Mouse (Mus musculus): ENCODE results near the gene Gm17571.

The Gm17571 gene

DNA sequence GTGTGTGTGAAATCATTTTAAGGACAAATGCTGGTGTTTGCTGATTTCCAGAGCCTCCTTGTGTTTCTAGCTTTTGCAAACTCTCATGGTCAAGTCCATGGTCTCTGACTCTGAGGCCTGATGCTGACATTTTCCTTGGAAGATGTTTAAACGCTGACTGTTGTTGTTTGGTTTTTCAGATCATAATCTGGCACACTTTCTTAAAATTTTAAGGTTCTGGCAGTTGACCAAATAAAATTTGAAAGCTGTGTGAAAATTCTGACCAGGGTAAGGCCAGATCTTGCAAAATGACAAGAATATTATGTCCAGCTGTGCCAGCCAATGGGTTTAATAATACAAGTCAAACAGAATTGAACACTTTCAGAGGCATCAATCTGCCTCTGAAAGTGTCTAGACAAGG lies 8.7 kb upstream of the Gm17571 start:
- no peak for DNase-seq (ENCODE audit: low spot score)

DNA sequence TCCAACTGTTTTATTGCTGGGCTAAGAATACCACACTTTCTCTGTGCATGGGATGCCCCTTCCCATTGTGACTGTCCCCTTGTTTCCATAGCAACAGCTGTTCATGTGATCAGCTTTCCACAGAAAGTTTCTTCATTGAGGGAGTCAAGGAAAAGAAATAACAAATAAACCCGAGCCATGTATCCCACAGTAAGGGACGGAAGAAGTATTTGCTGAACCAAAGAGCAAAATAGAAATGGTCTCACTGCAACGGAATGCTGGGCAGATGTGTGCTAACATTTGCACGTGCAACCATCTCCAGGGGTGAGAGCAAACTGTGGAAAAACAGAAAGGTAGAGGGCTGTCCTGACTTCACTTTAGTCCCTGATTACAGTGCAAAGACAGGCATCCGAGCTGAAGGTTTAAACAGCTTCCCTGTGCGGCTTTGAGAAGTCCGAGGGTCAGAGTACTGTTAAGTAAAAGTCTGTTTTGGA lies 8.1 kb upstream of the Gm17571 start:
- DNase-seq (ENCODE audit: low spot score), result no peak

DNA sequence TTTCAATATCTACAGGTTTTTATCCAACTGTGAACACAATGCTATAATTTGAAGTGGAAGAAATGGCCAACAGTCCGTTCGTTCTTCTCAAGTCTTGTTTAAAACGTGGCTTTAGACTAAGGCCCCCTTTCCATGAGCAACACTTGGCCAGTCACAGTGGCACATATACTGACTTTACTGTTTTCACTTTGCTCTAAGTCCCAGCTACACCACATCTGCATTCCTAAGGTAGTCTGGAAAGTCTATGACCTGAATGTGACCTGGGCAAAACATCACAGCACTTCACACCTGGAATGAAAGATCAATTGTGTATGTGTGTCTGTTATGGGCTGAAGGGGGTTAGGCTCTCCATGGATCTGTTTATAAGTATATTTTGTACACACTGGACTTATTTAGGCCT lies 2.2 kb upstream of the Gm17571 start:
- no peak for DNase-seq (ENCODE audit: low spot score)

GRCm38 (mm10) chr9:13446236-13446635 lies 317 bp downstream of the Gm17571 start:
- no peak for DNase-seq (ENCODE audit: low spot score)

DNA sequence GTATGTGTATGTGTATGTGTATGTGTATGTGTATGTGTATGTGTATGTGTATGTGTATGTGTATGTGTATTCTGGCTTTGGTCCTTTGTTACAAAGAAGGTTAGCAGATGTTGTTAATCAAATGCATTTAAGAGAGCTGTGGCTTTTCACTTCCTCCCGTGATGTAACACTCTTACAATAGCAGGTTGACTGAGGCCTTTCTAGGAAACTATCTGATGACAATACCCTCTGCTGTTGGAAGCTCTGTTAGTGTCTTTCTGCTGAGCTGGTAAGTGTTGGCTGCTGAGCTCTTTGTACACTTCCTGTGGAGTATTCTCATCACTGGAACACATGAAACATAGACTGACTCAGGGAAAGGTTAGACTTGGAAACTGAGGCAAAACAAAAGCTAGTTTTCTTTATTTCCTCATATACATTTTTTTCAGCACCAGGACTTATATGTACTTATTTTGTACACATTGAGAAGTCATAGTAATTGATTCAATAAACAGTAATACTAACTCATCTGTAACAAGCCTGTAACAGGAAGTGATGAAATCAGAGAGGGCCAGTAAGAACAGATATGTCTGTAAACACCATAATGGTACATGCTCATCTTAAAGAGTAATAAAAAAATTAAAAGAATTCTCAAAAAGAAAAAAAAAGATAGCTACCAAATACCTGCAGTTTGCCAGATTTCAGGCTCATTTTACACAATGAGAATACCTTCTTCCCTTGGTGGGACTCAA lies 2.9 kb downstream of the Gm17571 start:
- DNase-seq (ENCODE audit: low spot score), result no peak

GRCm38 (mm10) chr9:13442012-13442735 lies 4.4 kb downstream of the Gm17571 start:
- DNase-seq (ENCODE audit: low spot score), result no peak

DNA sequence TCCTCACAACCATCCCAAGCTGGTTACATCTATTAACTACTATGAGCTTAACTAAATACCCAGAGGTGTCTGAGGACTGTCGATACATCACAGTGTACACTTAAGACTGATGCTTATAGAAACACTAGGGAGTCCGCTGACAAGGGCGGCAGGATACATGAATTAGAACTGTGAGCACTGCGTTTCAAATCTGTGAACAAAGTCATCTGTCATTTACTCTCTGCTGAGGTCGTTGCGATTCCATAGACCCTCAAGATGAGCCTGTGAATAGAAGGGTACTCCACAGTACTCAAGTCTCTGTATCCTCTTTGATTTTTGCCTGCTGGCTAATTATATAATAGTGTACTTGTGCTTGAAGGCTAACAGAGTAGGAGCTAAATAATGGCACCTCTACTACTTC lies 5.6 kb downstream of the Gm17571 start:
- DNase-seq (ENCODE audit: low spot score), result no peak

- DNase-seq (ENCODE audit: low spot score), result no peak
Measured at GRCm38 (mm10) chr9:13433501-13434090, 13.0 kb downstream of the Gm17571 start.

DNA sequence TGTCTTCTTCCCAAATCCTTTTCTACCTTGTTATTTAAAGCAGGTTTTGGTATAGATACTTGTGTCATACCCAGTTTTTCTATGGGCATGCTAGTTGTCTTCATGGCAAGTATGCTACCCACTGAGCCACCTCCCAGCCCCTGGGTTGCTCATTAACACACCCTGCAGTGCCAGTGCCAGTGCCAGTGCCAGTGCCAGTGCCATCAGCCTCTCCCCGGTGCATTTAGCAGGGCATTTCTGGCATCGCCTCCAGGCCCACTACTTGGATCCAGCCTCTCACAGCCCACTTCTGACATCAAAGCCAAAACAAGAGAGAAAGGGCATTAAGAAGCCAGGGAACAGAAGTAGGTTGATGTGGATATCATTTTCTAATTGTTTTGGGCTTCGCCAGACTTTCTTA lies 14.9 kb downstream of the Gm17571 start:
- DNase-seq (ENCODE audit: low spot score), result no peak

- no peak for DNase-seq (ENCODE audit: low spot score)
Measured at GRCm38 (mm10) chr9:13430744-13431143, 15.8 kb downstream of the Gm17571 start.

- no peak for DNase-seq (ENCODE audit: low spot score)
Measured at GRCm38 (mm10) chr9:13430302-13430701, 16.3 kb downstream of the Gm17571 start.

DNA sequence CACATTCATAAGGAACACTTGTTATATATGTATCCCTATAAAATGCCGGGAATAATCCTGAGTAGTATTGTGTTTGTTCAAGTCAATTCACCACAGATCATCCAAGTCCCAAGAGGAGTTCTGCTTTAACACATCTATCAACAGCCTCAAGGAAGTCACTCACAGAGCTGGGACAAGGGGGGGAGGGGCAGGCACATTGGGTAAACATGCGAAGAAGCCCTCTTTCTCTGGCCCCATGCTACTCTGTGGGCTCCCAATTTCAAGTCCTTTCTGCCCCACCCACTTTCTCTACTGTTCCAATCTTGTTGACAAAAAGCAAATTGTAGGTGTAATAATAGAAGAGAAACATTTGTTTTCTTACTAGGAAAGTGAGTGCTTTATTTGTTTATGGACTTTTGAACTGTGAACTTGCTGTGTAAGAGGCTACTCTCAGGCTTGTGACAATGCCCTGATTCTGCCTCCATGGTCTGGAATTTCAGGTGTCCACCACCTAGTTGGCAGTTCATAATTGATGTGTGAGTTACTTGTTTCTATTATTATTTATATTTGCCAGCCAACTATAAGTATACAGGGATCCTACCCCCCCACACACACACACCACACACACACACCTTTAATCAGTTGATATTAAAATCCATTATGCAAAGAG lies 17.0 kb downstream of the Gm17571 start:
- DNase-seq (ENCODE audit: low spot score), result no peak

DNA sequence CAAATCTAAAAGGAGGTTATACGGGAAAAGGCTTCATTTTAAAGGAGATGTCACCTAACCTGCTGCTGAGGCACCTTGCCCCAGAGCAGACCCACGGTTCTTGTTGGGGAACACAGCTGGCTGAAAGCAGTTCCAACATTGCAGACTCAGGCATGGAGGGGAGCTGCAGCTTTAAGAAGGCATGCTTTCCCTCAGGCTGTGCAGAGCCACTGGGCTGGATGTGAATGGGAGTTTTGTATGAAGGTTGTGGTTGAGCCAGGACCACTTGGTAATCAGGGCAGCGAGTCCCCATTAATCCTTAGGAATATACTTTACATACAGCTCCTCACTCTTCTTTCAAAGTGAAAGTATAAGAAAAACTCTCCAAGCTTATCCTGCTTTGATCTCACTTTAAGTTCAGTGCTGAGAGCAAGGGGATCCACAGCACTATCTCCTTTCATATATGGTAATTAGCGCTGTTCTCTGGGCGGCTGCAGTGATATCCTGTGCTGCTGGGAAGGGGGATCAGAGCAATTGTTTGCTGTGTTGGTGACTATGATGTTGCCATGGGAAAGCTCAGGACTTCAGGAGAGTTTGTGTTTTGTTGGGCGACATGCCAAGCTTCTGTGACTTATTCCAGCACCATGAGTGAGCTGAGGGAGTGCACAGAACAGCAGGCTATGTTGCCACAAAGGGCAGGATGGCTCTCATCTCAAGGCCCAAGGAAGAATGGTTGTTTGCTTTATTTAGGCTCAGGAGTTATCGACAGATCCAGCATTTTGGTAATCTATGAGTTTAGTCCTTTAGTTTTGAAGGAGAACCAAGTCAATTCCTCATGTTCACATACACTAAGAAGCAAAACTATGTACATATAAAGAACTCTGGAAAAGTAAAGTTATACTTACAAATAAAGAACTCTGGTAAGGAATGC lies 21.3 kb downstream of the Gm17571 start:
- DNase-seq (ENCODE audit: low spot score), result peak; percentile 41

DNA sequence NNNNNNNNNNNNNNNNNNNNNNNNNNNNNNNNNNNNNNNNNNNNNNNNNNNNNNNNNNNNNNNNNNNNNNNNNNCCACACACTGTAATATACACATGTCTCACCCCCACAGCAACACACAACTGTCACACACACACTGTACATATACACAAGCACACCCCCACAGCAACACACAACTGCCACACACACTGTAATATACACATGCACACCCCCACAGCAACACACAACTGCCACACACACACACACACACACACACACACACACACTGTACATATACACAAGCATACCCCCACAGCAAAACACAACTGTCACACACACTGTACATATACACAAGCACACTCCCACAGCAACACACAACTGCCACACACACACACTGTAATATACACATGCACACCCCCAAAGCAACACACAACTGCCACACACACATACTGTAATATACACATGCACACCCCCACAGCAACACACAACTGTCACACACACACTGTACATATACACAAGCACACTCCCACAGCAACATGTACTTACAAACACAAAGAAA lies 32.3 kb downstream of the Gm17571 start:
- DNase-seq (ENCODE audit: low spot score), result no peak

Measured in layer of hippocampus, adult 9-10 months (tissue).